Mouse (Mus musculus): ENCODE data around the gene Usp12. TPM values are rescaled to one million over a fixed set of nuclear protein-coding genes. Genes with fewer than 3 reads are reported as not detected.
"Not testable (repeated sequence)": the region's sequence is repeated elsewhere in the genome, so short reads cannot be mapped to it uniquely, and the experiment has no call there.

Usp12 gene
- total RNA-seq, 2 experiments from 2014 or later = 19.4 to 21.5 TPM

GRCm38 (mm10) chr5:146749857-146750256, 44.9 kb downstream of the Usp12 start:
- DNase-seq = no peak

DNA sequence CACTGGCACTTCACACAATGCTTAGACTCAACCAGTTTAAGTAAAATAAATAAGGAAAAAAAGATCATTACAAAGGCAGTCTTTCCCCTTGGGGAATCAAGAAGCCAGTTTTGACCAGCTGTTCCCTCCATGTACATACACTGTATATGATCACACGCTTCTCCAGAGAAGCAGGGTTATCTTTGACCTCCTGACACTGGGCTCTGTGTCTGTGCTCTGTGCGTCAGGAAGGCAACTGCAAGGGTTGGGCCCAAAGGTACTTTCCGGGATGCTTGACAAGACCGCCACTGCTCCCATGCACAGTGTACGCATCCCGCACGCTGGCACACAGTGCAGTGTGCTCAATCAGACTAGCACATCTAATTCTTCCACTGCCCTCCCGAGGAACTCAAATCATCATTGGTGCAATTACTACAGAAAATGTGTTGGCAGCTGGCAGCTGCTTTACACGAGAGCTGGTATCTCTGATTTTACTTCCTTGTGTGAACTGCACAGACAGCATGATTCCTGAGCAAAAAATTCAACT, 57.8 kb downstream of the Usp12 start:
- DNase-seq = no peak

- DNase-seq = no peak
These were observed 58.5 kb downstream of the Usp12 start for GRCm38 (mm10) chr5:146736348-146736747.

- DNase-seq = not testable (repeated sequence)
These were observed 59.8 kb downstream of the Usp12 start for GRCm38 (mm10) chr5:146735054-146735453.

DNA sequence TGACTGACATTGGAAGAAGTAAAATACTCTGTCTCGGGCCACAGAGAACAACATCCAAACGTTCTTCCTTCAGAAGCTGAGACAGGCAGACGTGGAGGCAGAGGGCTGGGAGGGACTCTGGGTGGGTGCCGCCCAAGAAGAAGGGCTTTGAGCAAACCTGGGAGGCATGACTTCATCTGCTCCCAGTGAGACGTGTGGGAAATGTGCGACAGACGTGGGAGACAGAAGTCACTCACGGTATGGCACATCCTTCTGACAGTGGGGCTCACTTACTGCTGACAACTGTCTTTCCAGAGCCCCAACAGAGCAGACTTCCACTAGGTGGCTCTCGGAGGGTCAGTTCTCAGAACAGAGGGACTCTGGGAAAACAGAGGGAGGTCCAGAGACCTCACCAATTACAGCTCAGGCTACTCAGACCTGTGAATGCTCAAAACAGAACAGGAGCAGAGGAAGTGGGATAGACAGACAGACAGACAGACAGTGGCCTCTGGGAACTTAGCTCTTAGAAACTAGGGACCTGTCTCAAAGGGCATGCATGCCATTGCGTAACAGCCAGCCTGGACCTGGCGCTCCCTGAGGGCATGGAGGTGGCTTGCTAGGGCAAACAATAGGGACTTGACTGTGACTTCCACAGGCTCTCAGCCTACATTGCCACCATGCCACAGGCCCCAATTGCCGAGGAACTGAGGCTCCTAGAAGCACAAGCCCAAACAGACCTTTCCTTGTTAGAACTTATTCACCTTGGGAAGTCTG, 60.7 kb downstream of the Usp12 start:
- no peak for DNase-seq

- no peak for DNase-seq
These were observed 61.4 kb downstream of the Usp12 start for GRCm38 (mm10) chr5:146733372-146733771.

DNA sequence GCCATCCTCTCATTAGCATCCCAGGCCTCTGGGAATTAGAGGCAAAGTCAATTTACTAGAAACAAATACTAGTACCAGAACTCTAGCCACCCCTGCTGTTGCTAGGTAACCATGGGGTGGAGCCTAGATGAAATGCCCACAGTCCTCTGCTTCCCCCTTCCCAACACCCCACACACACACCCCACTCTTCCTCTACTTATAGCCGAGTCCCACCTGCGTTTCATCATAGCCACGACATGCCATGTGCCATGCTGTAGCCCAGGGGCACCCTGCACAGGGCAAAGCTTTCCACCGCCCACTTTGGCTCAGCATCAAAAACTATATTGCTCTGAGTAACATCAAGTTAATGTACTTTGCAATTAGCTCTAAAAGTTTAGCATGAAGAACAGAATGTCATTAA, 67.8 kb downstream of the Usp12 start:
- no peak for DNase-seq

GRCm38 (mm10) chr5:146724956-146725355, 69.8 kb downstream of the Usp12 start:
- no peak for DNase-seq

DNA sequence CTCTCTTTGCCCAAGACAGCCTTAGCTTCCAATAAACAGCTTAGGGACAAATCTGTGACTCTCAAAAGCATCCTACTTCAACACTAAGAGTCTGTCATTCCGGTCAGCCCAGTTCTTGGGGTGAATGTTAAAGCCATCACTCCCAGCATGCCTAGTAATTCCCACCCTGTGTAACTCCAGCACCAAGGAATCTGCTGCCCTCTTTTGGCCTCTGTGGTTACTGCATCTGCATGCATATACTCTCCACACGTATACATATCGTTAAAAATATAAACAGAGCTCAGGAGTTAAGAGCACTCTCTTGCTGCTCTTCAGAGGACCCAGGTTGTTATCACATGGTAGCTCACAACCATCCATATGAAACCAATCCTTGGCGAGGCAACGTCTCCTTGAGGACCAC, 71.4 kb downstream of the Usp12 start:
- no peak for DNase-seq

DNA sequence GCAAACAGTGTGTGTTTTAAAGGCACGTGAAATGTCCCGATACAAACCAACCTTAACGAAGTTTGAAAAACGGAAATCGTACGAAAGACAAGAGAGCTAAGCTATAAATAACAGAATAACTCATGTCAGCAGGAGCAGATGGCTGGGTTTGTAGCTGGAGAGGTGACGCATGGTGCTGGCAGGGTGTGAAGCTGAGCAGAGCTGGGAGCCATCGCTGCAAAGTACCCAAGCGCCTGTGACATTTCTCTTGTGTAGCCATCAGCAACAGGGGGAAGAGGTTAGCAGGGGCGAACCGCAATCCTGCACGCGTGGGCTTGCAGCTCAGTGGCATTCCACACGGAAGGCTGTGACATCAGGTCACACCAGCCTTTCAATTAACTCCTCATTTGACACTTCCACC, 72.6 kb downstream of the Usp12 start:
- no peak for DNase-seq

DNA sequence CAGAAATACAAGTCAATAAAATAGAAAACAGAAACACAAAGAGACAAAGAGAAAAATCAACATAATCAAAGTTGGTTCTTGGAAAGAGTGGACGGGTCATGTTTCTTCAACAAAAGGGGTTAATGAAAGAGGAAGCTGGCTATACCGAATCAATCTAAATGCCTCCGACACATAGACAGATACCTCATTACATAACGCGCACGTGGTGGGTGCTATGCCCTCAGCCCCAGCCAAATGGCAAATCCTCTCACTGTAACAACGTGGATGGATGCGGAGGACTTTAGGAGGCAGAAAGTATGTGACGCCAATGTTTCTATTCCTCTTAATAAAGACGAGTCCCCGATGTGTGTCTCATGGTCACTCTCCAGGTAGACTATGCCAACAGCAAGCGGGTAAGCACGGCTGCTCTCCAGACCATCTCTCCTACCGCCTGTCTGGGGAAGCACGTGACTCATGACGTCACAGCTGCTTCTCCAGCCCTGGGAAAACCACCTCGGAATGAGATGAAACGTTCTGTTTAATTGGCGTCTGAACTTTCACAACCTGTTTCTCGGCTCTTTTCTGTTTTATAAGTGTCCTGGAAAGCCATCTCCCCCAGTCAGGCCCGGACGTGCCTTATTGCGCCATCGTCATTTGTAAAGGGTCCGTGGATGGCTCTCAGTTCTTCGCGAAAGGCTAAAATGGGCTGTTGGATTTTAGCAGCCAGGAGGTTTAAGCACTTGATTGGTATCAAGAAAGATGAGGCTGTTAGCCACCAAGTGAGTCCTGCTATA, 75.0 kb downstream of the Usp12 start:
- DNase-seq = no peak

GRCm38 (mm10) chr5:146713836-146714235, 81.0 kb downstream of the Usp12 start:
- no peak for DNase-seq

DNA sequence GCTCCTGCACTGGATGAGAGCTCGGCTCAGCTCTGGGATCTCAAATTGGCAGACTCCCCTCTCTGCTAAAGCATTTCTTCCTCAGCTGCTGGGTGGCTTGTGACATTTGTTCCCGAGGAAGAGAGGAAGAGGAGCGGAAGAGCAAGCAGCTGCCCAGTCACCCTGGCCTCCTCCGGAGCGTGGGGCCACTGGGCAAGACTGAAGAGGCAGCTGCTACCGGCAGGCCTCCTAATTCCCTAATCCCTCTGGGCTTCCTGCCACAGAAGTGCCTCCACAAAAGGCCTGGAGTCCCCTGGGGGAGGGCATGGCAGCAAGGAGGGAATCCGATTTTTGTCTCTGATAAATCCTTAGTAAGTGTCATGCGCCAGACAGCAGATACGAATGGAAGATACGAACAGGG, 81.7 kb downstream of the Usp12 start:
- DNase-seq = peak; percentile 56

DNA sequence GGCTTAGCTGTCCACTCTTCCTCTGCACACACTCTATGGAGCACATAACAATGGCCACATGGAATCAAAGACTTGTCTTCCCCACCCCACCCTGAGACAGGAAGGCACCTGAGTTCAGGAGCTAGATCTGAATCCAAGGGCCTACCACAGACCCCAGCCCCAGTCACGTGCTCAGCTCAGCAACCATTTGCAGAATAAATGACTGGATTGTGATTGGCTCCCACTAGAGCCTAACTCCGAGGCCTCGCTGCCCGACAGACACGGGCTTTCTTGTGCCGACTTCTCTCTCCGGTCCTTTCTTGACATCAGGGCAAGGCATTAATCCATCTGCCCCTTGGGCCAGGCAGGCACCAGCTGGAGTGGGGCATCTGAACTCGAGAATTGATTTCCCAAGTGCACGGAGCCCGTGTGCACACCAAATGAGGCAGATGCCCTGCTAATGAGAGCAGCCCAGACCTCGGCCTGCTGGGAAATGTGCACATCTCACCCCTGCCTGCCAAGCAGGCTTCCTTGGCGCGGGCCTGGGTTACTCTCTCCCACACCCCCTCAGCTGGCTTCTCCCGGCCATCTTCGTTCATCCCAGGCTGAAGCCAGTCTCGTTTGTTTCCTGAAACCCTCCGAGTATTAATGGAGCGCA, 82.4 kb downstream of the Usp12 start:
- peak; percentile 28 for DNase-seq

DNA sequence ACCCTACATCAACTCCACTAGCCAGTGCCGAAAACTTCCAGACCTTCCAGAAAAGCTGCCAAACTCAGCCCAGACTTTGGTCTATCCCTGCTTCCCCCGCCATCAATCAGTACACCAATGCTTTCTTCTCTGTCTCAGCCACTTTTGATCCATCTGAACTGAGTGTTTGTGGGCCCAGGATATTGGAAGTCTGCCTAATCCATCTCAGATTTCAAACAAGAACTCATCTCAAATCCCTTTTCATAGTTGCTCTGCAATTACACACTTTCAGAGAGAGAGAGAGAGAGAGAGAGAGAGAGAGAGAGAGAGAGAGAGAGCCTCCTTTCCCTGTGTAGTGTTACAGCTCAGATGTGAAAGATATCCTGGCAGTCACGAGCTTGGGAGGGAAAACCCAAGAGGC, 85.4 kb downstream of the Usp12 start:
- no peak for DNase-seq

- DNase-seq = peak; percentile 87
These were observed 88.9 kb downstream of the Usp12 start for GRCm38 (mm10) chr5:146705815-146706408.

- no peak for DNase-seq
These were observed 89.4 kb downstream of the Usp12 start for GRCm38 (mm10) chr5:146705411-146705810.

- DNase-seq = no peak
These were observed 90.6 kb downstream of the Usp12 start for GRCm38 (mm10) chr5:146704241-146704640.

DNA sequence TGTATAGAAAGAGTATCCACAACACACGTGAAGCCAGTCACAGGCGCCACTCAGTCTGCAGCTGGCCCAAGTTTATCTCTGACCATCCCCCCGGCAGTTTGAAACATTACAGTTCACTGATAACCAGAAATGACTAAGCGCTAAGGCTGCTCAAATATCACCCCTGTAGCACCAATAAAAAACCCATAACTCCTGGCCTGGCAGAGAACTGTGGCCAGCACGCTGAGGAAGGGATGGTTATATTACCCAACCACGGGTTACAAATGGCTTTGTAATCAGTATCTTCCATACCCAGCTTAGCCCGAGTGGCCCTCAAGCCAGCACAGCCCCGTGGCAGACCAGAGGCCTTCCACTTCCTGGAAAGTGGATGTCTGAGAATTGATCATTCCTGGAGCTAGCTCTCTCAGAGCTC, 91.1 kb downstream of the Usp12 start:
- DNase-seq = no peak

GRCm38 (mm10) chr5:146700099-146700498, 94.7 kb downstream of the Usp12 start:
- no peak for DNase-seq

- no peak for DNase-seq
These were observed 95.3 kb downstream of the Usp12 start for GRCm38 (mm10) chr5:146699433-146700019.

GRCm38 (mm10) chr5:146695543-146695942, 99.3 kb downstream of the Usp12 start:
- no peak for DNase-seq
